Mouse (Mus musculus) forebrain, embryonic 16.5 days (tissue): ENCODE measurements around the gene Gm4881. TPM values are rescaled to one million over a fixed set of nuclear protein-coding genes. Genes with fewer than 3 reads are reported as not detected.

ENCODE experiments used
- ATAC-seq: fragments of 200-750 bp; cut with Nextera tagmentation; 2 replicates; pipeline ENCODE4 v1.8.0; 2017; ENCODE audit warnings: mild to moderate bottlenecking, moderate library complexity
- H3K27ac ChIP-seq: fragments of 300-500 bp; sonication (generic); 2 replicates; pipeline ENCODE4 v1.5.1; 2014; ENCODE audit warnings: low read length, control low read depth
- H3K27me3 ChIP-seq: fragments of 300-500 bp; sonication (generic); replicated peaks from 2 replicates; pipeline ENCODE4 v1.6.1; 2014; ENCODE audit warnings: low read length; ENCODE audit not compliant: control insufficient read depth, insufficient read depth
- H3K36me3 ChIP-seq: fragments of 300-500 bp; sonication (generic); 2 replicates; pipeline ENCODE4 v1.6.1; 2014; ENCODE audit not compliant: control insufficient read depth, insufficient read depth
- H3K4me1 ChIP-seq: fragments of 300-500 bp; sonication (generic); replicated peaks from 2 replicates; pipeline ENCODE4 v1.6.1; 2014; ENCODE audit warnings: low read length; ENCODE audit not compliant: control insufficient read depth, insufficient read depth
- H3K4me2 ChIP-seq: fragments of 300-500 bp; sonication (generic); 2 replicates; pipeline ENCODE4 v1.6.1; 2014; ENCODE audit warnings: mild to moderate bottlenecking, low read length, control low read depth
- H3K4me3 ChIP-seq: fragments of 300-500 bp; sonication (generic); replicated peaks from 2 replicates; pipeline ENCODE4 v1.5.1; 2014; ENCODE audit warnings: mild to moderate bottlenecking, low read length, control low read depth
- H3K9ac ChIP-seq: fragments of 300-500 bp; sonication (generic); replicated peaks from 2 replicates; pipeline ENCODE4 v1.6.1; 2014; ENCODE audit warnings: low read depth, low read length, control low read depth
- H3K9me3 ChIP-seq: fragments of 300-500 bp; sonication (generic); 2 replicates; pipeline ENCODE4 v1.6.1; 2016; ENCODE audit warnings: low read length; ENCODE audit not compliant: control insufficient read depth
- WGBS: fragments of 180-500 bp; shearing (Covaris S2); extraction: QIAGEN DNeasy Blood & Tissue Kit; methylation state at CpG from one replicate; pipeline ENCODE4 v1.1.7; 2014; 5-methylcytosine and 5-hydroxymethylcytosine counted together
- polyA plus RNA-seq: library from polyadenylated mRNA; unstranded; fragments of >200 nt; fragmentation: Nextera tagmentation; extraction: Ambion mirVana; gene quantifications from 2 replicates; pipeline ENCODE4 v1.2.1, GENCODE M21; 2015

Gene Gm4881
- polyA plus RNA-seq, 1 experiment from 2014 or later, result 0.37 TPM

DNA sequence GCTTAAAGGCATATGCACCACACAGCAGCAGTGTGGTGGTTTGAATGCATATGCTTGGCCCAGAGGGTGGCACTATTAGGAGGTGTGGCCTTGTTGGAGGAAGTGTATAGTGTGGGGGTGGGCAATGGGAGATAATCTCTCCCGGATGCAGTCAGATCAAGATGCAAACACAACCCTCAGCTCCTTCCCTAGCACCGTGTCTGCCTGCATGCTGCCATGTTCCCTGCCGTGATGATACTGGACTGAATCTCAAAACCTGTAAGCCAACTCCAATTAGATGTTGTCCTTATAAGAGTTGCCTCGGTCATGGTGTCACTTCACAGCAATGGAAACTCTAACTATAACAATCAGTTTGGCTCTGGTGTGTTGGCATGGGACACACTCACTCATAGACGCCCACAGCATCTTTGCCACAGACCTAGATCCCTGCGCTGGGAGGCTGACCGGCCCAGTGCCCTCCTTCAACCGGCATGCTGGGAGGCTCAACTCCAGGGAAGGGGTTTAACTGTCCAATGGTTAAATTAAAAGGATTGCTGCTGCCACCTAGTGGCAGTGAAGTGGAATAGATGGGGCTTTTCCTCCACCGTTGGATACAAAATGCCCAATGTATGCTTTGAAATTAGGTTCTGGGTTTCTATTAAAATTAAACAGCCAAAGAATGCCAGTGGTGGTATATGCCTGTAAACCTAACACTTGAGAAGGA, 30.8 kb upstream of the Gm4881 start:
- H3K9me3 ChIP-seq, result no peaks in the 10 kb centered on the region
- 29% methylated on average over 9 of the region's 9 CpGs for WGBS
- no peaks in the 10 kb centered on the region for H3K27me3 ChIP-seq
- no peak overlapping the region for H3K4me2 ChIP-seq
- H3K4me1 ChIP-seq, result peaks cover 11% of the 10 kb centered on the region
- H3K27ac ChIP-seq, result no peak overlapping the region
- no peak overlapping the region for H3K9ac ChIP-seq
- ATAC-seq, result no peak
- H3K4me3 ChIP-seq, result no peak overlapping the region
- peaks cover 16% of the 10 kb centered on the region for H3K36me3 ChIP-seq

DNA sequence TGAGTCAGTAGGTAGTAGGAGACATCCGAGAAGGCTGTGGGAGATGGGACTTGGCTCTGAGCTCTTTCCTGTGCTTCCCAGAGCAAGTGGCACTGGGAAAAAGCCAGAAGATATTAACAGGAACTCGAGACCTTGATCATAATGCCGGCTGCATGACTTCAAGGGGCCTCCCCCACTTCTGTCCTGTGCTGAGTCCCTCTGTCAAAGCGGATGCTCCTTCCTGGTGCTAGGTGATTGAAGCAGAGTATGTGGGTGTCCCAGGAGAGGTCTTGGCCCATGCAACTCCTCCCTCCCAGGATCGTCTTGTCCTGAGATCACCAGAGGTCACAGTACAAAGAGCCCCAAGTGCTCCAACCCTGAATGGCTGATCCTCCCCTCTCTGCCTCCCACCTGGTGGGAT, 29.6 kb upstream of the Gm4881 start:
- Histone ChIP-seq H3K4me1 (peaks cover 16% of the 10 kb centered on the region), H3K9me3 (no peaks in the 10 kb centered on the region), H3K4me2 (no peak overlapping the region), H3K9ac (no peak overlapping the region), H3K4me3 (no peak overlapping the region), H3K27ac (no peak overlapping the region), H3K36me3 (peaks cover 11% of the 10 kb centered on the region), H3K27me3 (no peaks in the 10 kb centered on the region)
- WGBS, result 75% methylated on average over 5 of the region's 5 CpGs
- no peak for ATAC-seq

DNA sequence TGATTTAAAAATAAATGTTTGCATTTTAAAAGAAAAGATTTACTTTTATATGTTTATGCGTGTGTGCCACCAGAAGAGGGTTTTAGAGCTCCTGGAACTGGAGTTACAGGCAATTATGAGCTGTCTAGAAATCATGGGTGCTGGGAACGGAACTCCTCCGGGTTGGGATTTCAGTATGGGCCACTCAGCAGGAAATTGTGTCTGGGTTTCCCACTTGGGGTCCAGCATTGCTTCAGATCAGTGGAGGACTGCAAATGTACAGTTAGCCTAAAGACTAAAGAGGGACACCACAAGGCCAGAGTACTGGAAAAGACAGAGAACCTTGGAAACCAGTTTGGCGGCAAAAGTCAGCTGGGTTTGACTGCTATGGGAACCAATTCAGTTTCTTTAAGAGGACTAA, 28.9 kb upstream of the Gm4881 start:
- H3K4me2 ChIP-seq, result no peak overlapping the region
- no peak for ATAC-seq
- peaks cover 6% of the 10 kb centered on the region for H3K36me3 ChIP-seq
- no peaks in the 10 kb centered on the region for H3K27me3 ChIP-seq
- WGBS, result 81% methylated on average over 4 of the region's 4 CpGs
- H3K4me1 ChIP-seq, result peaks cover 16% of the 10 kb centered on the region
- no peak overlapping the region for H3K9ac ChIP-seq
- H3K4me3 ChIP-seq, result no peak overlapping the region
- no peak overlapping the region for H3K27ac ChIP-seq
- H3K9me3 ChIP-seq, result no peaks in the 10 kb centered on the region

DNA sequence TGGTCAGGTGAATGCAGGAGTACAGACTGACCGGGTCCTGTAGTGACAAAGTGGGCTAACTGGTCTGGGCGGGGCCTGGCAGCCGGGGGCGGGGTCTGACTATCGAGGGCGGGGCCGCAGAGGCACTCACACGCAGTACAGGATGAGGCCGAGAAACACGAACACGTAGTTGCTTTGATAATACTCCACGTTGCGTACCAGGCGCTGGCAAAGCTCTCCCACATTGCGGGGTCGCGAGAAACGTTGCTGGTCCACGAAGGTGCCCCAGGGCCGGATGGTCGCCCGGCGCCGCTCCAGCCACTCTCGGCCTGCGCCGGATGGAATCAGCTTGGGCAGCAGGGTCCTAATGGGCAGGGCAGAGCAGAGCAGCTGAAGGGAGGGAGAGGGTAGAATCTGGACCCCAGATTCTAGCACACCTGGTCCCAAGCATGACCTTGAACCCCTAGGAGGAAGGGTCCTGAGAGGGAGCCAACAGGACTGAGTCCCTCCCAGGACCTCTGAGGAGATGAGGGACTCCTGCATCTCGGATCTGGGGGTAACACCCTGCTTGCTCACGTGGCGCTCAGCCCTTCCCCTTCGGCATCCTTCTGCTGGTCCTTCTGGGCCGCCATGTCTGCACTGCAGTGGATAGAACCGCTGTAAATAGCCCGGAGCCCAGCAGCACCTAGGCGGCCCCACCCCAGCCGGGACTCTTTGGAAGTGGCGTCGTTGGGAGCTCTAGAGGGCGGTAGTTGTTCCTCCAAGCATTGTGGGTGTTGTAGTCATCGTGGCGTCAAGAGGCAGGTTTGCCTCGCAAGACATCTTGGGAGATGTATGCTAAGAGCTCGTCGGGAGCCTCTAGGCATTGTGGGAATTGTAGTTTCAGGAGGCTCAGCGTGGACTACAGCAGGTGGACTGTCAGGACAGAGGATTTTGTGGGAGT, 27.9 kb upstream of the Gm4881 start, which contains the start of gene Rabac1:
TSS of gene Rabac1 (minus strand) at position 783 of the 922 bp plus-strand sequence.
- ATAC-seq, result peak; percentile 95
- peak within 1 kb of the TSS; percentile 70 for H3K4me2 ChIP-seq
- H3K27me3 ChIP-seq, result no peaks in the 10 kb centered on the region
- H3K36me3 ChIP-seq, result peaks cover 2% of the 10 kb centered on the region; the same call in 1 of the 2 replicates
- WGBS, result under 1% methylated on average over 45 of the region's 45 CpGs
- H3K4me1 ChIP-seq, result peaks cover 16% of the 10 kb centered on the region
- peak within 1 kb of the TSS; percentile 58 for H3K4me3 ChIP-seq
- H3K9ac ChIP-seq, result peak within 1 kb of the TSS; percentile 88
- H3K9me3 ChIP-seq, result no peaks in the 10 kb centered on the region
- peak within 1 kb of the TSS; percentile 50 for H3K27ac ChIP-seq

DNA sequence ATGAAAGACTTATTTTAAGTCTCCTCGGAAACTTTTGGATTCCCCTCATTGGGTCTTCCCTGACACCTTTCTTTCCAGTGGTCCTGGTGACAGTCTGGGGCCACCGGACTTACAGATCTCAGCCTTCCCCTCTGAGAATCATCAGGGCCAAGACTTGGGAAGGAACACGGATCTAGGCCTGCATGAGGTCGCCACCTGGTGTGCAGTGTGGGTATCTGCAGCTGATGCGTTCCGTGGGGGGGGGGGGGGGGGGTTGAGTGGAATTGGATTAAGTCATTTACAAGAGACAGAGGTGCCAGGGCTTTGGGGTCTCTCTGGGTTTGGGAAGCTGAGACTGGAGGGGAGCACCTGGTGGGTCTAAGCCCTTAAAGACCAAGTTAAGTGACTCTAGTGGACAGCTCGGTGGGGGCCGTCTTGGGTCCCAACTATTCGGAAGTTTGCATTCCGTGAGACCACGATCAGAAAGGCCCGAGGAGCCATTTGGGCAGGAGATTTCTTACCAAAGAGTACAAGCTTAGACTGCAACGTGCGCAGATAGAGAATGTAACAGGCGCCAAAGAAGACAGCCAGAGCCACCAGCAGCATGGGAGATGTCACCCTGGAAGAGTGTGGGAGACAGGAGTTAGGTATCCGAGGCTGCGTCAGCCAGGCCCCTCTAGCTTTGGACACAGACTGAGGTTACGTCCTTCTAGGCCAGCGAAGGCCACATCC, 27.1 kb upstream of the Gm4881 start:
- Histone ChIP-seq H3K4me2 (peak overlapping the region; percentile 70), H3K27me3 (no peaks in the 10 kb centered on the region), H3K36me3 (0 out of 2 replicates have a peak, but pooled peaks cover 2% of the 10 kb centered on the region), H3K9ac (peak overlapping the region; percentile 88), H3K9me3 (no peaks in the 10 kb centered on the region), H3K4me1 (peaks cover 16% of the 10 kb centered on the region), H3K4me3 (peak overlapping the region; percentile 58), H3K27ac (peak overlapping the region; percentile 50)
- 5% methylated on average over 19 of the region's 19 CpGs for WGBS
- peak; percentile 9; the same call in 1 of the 2 replicates for ATAC-seq

DNA sequence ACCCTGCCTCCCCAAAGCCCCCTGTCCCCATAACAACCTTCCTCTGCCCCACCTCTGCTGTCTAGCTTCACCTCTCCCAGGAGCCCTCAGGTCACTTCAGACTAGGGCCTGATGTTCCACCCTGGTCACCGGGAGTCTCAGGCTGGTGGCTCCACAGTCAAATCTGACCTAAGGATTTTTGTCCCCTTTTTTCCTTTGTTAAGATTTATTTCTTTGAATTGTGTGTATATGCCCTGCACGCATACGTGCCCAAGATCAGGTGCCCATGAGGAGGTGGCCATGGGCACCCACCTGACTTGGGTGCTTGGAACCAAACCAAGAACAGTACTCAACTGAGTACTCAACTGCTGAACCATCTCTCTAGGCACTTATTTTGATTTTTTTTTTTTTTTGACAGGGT, 26.0 kb upstream of the Gm4881 start:
- ATAC-seq, result no peak
- WGBS, result 96% methylated on average over 3 of the region's 3 CpGs

DNA sequence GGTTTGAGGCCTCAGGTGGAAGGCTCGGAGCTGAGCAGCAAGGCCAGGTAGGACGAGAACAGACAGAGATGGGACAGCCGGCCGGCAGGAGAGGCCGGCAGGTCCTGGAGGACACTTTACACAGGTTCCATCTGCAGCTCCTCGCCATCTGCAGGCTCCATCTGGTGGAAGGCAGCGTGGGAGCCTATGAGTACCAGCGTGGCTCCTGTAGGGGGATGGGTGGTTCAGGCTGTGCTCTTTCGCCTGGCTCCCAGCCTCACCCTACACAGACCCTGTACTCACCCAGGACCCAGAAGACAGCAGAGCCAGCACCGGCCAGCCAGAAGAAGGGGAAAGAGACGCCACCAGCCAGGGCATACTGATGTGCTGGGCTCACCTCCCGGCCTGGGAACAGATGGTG, 25.5 kb upstream of the Gm4881 start:
- no peak for ATAC-seq
- 63% methylated on average over 12 of the region's 12 CpGs for WGBS
- H3K27me3 ChIP-seq, result no peaks in the 10 kb centered on the region
- no peak overlapping the region for H3K27ac ChIP-seq
- H3K4me2 ChIP-seq, result no peak overlapping the region
- peaks cover 16% of the 10 kb centered on the region for H3K4me1 ChIP-seq
- H3K36me3 ChIP-seq, result 0 out of 2 replicates have a peak, but pooled peaks cover 2% of the 10 kb centered on the region
- no peak overlapping the region for H3K4me3 ChIP-seq
- H3K9me3 ChIP-seq, result no peaks in the 10 kb centered on the region
- no peak overlapping the region for H3K9ac ChIP-seq

More for the DNA sequence above, 26.0 kb upstream of the Gm4881 start:
- Histone ChIP-seq H3K9me3 (no peaks in the 10 kb centered on the region), H3K4me1 (peaks cover 16% of the 10 kb centered on the region), H3K9ac (no peak overlapping the region), H3K36me3 (0 out of 2 replicates have a peak, but pooled peaks cover 2% of the 10 kb centered on the region), H3K27ac (no peak overlapping the region), H3K4me2 (no peak overlapping the region), H3K27me3 (no peaks in the 10 kb centered on the region), H3K4me3 (no peak overlapping the region)

DNA sequence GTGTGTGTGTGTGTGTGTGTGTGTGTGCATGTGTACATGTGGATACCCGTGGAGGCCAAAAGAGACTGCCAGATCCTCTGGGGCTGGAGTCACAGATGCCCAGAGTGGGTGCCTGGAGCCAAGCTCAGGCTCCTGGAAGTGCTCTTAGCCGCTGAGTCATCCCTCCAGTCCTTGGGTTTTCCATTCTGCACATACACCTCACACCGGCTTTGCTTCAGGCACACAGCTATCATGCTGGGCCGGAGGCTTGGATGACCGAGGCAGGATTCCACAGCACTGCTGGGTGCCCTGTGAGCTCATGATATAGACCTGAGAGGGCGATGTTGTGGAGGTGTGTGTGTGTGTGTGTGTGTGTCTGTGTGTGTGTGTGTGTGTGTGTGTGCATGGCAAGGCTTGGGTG, 24.2 kb upstream of the Gm4881 start:
- WGBS, result 64% methylated on average over 6 of the region's 6 CpGs
- Histone ChIP-seq H3K27ac (no peak overlapping the region), H3K4me1 (peaks cover 16% of the 10 kb centered on the region), H3K27me3 (no peaks in the 10 kb centered on the region), H3K9ac (no peak overlapping the region), H3K36me3 (0 out of 2 replicates have a peak, but pooled peaks cover 2% of the 10 kb centered on the region), H3K9me3 (no peaks in the 10 kb centered on the region), H3K4me3 (no peak overlapping the region), H3K4me2 (no peak overlapping the region)
- no peak for ATAC-seq

DNA sequence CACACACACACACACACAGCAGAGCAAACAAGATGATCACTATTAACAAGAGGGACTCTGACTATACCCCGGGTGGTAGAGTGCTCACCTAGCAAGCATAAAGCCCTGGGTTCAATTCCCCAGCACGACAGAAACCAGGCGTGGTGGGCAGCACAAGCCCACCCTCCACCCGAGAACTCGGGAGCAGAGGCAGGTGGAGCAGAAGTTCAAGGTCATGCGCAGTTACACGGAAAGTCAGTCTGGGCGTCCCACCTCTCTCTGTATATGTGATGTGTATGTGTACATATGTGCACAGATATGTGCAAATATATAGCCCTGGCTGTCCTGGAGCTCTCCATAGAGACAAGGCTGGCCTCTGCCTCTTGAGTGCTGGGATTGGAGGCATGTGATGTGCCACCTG, 23.7 kb upstream of the Gm4881 start:
- H3K4me3 ChIP-seq, result no peak overlapping the region
- H3K36me3 ChIP-seq, result 0 out of 2 replicates have a peak, but pooled peaks cover 2% of the 10 kb centered on the region
- no peaks in the 10 kb centered on the region for H3K27me3 ChIP-seq
- 85% methylated on average over 8 of the region's 8 CpGs for WGBS
- H3K4me2 ChIP-seq, result no peak overlapping the region
- no peak for ATAC-seq
- no peak overlapping the region for H3K27ac ChIP-seq
- H3K4me1 ChIP-seq, result peaks cover 16% of the 10 kb centered on the region
- no peaks in the 10 kb centered on the region for H3K9me3 ChIP-seq
- H3K9ac ChIP-seq, result no peak overlapping the region
